Mouse (Mus musculus) ES-E14 (cell line): ENCODE results near the gene Celsr3. TPM values are rescaled to one million over a fixed set of nuclear protein-coding genes. Genes with fewer than 3 reads are reported as not detected.

Experiments
- DNase-seq: peaks from one replicate; pipeline ENCODE4 v3.0.0-alpha.2; 2013; ENCODE audit warnings: low read depth, low spot score
- H3K27ac ChIP-seq: 2 replicates; pipeline ENCODE4 v1.5.1; 2012; ENCODE audit warnings: low read depth, mild to moderate bottlenecking, low read length, moderate library complexity, mixed read lengths; ENCODE audit not compliant: poor library complexity, insufficient read depth, severe bottlenecking
- H3K36me3 ChIP-seq: 2 replicates; pipeline ENCODE4 v1.6.1; 2012; ENCODE audit warnings: mild to moderate bottlenecking, low read length, moderate library complexity, mixed read lengths; ENCODE audit not compliant: control insufficient read depth, poor library complexity, insufficient read depth, severe bottlenecking
- H3K4me1 ChIP-seq, 2 experiments: fragments of 150-350 bp in 1 of 2; sonication (generic) in 1 of 2; 2 replicates each; pipeline ENCODE4 v1.6.1; 2012; ENCODE audit warnings: low read length in 2 of 2, mild to moderate bottlenecking in 1 of 2, mixed read lengths in 1 of 2; ENCODE audit not compliant: control insufficient read depth in 2 of 2, insufficient read depth in 2 of 2, poor library complexity in 1 of 2
- H3K4me3 ChIP-seq, 2 experiments: fragments of 150-350 bp in 1 of 2; sonication (generic) in 1 of 2; 2 replicates each; pipeline ENCODE4 v1.5.1; 2012; ENCODE audit warnings: low read length in 2 of 2, low read depth in 1 of 2, mild to moderate bottlenecking in 1 of 2, mixed read lengths in 1 of 2; ENCODE audit not compliant: insufficient read depth in 1 of 2, poor library complexity in 1 of 2, severe bottlenecking in 1 of 2
- H3K9ac ChIP-seq: 2 replicates; pipeline ENCODE4 v1.6.1; 2012; ENCODE audit warnings: low read depth, mild to moderate bottlenecking, low read length, mixed read lengths; ENCODE audit not compliant: poor library complexity, insufficient read depth, severe bottlenecking
- H3K9me3 ChIP-seq: fragments of 150-350 bp; sonication (generic); 2 replicates; pipeline ENCODE4 v1.6.1; 2012; ENCODE audit warnings: low read depth, mild to moderate bottlenecking, low read length; ENCODE audit not compliant: control insufficient read depth, insufficient read depth
- CHD2 ChIP-seq: IDR thresholded peaks from 2 replicates; pipeline ENCODE4 v1.6.1; 2014; ENCODE audit warnings: mild to moderate bottlenecking, low read depth, low read length, inconsistent platforms
- HCFC1 ChIP-seq: IDR thresholded peaks from 2 replicates; pipeline ENCODE4 v1.6.1; 2012; ENCODE audit warnings: low read length, inconsistent platforms, borderline replicate concordance; ENCODE audit not compliant: insufficient read depth
- MAFK ChIP-seq: IDR thresholded peaks from 2 replicates; pipeline ENCODE4 v1.6.1; 2014; ENCODE audit warnings: mild to moderate bottlenecking, low read depth, low read length, inconsistent platforms; ENCODE audit not compliant: insufficient read depth
- ZC3H11A ChIP-seq: IDR thresholded peaks from 2 replicates; pipeline ENCODE4 v1.6.1; 2012; ENCODE audit warnings: low read depth, mild to moderate bottlenecking, inconsistent platforms, low read length, borderline replicate concordance
- ZNF384 ChIP-seq: IDR thresholded peaks from 2 replicates; pipeline ENCODE4 v1.6.1; 2012; ENCODE audit warnings: low read depth, low read length, inconsistent platforms
- in situ Hi-C, 2 experiments: fragments of 600-800 bp; cut with MboI; formaldehyde crosslinking; loops; one replicate each; pipeline ENCODE4 v1.15.1; 2025; ENCODE audit warnings: low sequenced_read_pairs in 2 of 2, inconsistent platforms in 1 of 2; ENCODE audit not compliant: unreplicated experiment in 2 of 2
- total RNA-seq: library from RNA; depleted of rRNA; stranded (reverse); fragments of 300-350 nt; gene quantifications from 2 replicates; pipeline ENCODE4 v1.2.3, GENCODE M21; 2012

The Celsr3 gene
- total RNA-seq, 1 experiment: 4.3 TPM

DNA sequence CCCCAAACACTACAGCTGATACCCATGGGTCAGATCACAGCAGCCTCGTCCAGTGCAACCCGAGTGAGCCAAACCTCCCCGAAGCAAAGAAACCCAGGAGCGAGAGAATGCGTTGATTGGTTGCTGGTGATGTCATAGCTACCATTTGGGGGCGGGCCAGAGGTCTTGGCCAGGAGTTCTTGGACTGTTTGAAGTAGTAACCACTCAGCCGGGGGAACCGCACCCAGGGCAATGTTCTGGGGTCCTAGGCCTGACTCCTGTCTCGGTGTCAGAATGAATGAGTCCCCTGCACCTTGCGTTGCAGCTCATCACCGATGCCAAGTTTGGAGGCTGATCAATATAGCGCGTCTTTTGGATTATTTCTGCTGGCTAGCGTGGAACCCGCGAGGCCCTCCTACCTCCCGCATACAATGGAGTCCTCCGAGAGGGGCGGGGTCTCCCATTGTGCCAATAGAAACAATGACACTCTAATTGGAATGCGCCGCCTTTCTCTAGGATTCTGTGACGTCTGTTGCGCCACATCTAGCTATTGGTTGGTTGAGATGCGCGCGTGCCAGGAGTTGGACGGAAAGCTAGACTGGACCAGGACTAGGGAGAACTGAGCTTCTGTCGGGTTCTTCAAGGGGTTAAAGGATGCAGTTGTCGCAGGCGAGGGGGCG, 1.2 kb upstream of the Celsr3 start:
- Histone ChIP-seq H3K36me3 (no peaks in the 10 kb centered on the region), H3K9ac (peak overlapping the region; percentile 93), H3K4me3 (peak overlapping the region; percentile 66 to 74), H3K4me1 (peaks cover 0 to 11% of the 10 kb centered on the region in 2 experiments; a peak in 1 of 4 replicates), H3K27ac (peak overlapping the region; percentile 71; the same call in 1 of the 2 replicates), H3K9me3 (no peaks in the 10 kb centered on the region)
- in situ Hi-C loops: no loop called here
- TF ChIP-seq ZNF384: no peak
- DNase-seq: peak; percentile 96

DNA sequence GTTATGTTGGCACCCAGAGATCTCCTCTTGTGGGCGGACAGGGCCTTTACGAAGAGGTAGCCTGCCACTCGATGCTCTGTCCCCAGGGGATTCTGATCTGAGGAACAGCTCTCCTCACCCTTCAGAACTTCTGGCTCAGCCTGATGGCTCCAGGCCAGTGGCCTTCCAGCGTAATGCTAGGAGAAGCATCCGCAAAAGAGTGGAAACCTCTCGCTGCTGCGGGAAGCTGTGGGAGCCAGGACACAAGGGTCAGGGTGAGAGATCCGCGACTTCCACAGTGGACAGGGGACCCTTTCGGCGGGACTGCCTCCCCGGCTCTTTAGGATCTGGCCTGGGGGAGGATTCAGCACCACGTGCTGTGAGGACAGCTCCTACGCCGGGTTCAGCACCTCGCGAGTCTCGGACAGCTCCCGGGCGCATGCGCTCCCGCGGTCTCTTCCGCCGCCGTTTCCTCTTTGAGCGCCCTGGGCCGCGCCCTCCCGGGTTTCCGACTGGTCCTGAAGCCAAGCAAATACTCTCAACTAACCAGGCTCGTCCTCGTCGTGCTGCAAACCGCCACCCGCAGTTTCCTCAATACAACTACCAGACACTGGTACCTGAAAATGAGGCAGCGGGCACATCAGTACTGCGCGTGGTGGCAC, 700 bp downstream of the Celsr3 start:
- H3K36me3 ChIP-seq: no peaks in the 10 kb centered on the region
- TF ChIP-seq ZC3H11A: no peak
- TF ChIP-seq HCFC1: peak; percentile 61; the same call in 1 of the 2 replicates
- peaks cover 0 to 13% of the 10 kb centered on the region in 2 experiments; a peak in 1 of 4 replicates for H3K4me1 ChIP-seq
- in situ Hi-C loops: no loop called here
- H3K9me3 ChIP-seq: no peaks in the 10 kb centered on the region
- H3K9ac ChIP-seq: 0 out of 2 replicates have a peak overlapping the region, but pooled peaks have one; percentile 27
- DNase-seq: no peak
- no peak overlapping the region for H3K27ac ChIP-seq
- peak overlapping the region; percentile 58 to 86 for H3K4me3 ChIP-seq

DNA sequence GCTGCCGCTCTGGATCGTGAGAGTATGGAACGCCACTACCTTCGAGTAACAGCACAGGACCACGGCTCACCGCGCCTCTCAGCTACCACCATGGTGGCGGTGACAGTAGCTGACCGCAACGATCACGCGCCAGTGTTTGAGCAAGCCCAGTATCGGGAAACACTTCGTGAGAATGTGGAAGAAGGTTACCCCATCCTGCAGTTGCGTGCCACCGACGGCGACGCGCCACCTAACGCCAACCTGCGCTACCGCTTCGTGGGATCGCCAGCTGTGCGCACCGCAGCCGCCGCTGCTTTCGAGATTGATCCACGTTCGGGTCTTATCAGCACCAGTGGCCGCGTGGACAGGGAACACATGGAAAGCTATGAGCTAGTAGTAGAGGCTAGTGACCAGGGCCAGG, 1.3 kb downstream of the Celsr3 start:
- Histone ChIP-seq H3K36me3 (no peaks in the 10 kb centered on the region), H3K9me3 (no peaks in the 10 kb centered on the region), H3K4me3 (peak overlapping the region; percentile 57 to 58), H3K9ac (0 out of 2 replicates have a peak overlapping the region, but pooled peaks have one; percentile 27), H3K27ac (no peak overlapping the region), H3K4me1 (peaks cover 0 to 13% of the 10 kb centered on the region in 2 experiments; a peak in 1 of 4 replicates)
- in situ Hi-C loops: no loop called here
- DNase-seq: no peak
- TF ChIP-seq HCFC1 (no peak), ZNF384 (no peak), CHD2 (no peak), MAFK (no peak), ZC3H11A (no peak)

DNA sequence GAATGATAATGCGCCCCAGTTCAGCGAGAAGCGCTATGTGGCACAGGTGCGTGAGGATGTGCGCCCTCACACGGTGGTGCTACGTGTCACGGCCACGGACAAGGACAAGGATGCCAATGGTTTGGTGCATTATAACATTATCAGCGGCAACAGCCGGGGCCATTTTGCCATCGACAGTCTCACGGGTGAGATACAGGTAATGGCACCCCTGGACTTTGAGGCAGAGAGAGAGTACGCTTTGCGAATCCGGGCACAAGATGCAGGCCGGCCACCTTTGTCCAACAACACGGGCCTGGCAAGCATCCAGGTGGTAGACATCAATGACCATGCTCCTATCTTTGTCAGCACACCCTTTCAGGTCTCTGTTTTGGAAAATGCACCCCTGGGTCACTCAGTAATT, 1.8 kb downstream of the Celsr3 start:
- Histone ChIP-seq H3K4me3 (peak overlapping the region in 1 of 2 experiments; percentile 57; a peak in 1 of 4 replicates), H3K27ac (no peak overlapping the region), H3K9ac (no peak overlapping the region), H3K36me3 (no peaks in the 10 kb centered on the region), H3K9me3 (no peaks in the 10 kb centered on the region), H3K4me1 (peaks cover 0 to 14% of the 10 kb centered on the region in 2 experiments; a peak in 2 of 4 replicates)
- TF ChIP-seq HCFC1: no peak
- no peak for TF ChIP-seq MAFK
- TF ChIP-seq CHD2: no peak
- DNase-seq: no peak
- in situ Hi-C loops: no loop called here

DNA sequence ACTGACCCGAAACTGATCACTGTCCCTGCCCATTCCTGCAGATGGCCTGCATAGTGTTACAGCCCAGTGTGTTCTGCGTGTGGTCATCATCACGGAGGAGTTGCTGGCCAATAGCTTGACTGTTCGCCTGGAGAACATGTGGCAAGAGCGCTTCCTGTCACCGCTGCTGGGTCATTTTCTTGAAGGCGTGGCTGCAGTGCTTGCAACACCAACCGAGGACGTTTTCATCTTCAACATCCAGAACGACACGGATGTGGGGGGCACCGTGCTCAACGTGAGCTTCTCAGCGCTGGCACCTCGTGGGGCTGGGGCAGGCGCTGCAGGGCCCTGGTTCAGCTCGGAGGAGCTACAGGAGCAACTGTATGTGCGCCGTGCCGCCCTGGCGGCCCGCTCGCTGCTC, 5.5 kb downstream of the Celsr3 start:
- Histone ChIP-seq H3K4me3 (peak overlapping the region; percentile 69 to 96), H3K4me1 (peaks cover 0 to 11% of the 10 kb centered on the region in 2 experiments; a peak in 2 of 4 replicates), H3K36me3 (no peaks in the 10 kb centered on the region; the same call in 1 of the 2 replicates), H3K27ac (no peak overlapping the region), H3K9me3 (no peaks in the 10 kb centered on the region), H3K9ac (peak overlapping the region; percentile 49)
- no peak for DNase-seq
- in situ Hi-C loops: no loop called here
- TF ChIP-seq MAFK: no peak
- TF ChIP-seq ZNF384: no peak
- TF ChIP-seq ZC3H11A: no peak
- no peak for TF ChIP-seq CHD2
- TF ChIP-seq HCFC1: no peak
